Mouse (Mus musculus) stomach, postnatal 0 days (tissue): ENCODE results near the gene Nudcd3. TPM values are rescaled to one million over a fixed set of nuclear protein-coding genes. Genes with fewer than 3 reads are reported as not detected.

Experiments used
- ATAC-seq: fragments of 200-750 bp; cut with Nextera tagmentation; 2 replicates; pipeline ENCODE4 v1.8.0; 2017; ENCODE audit not compliant: low FRiP score, low TSS enrichment
- DNase-seq: peaks from one replicate; pipeline ENCODE4 v3.0.0-alpha.2; 2016; ENCODE audit warnings: low spot score
- H3K27ac ChIP-seq: fragments of 300-500 bp; sonication (generic); replicated peaks from 2 replicates; pipeline ENCODE4 v1.5.1; 2014; ENCODE audit warnings: mild to moderate bottlenecking, control low read depth
- H3K27me3 ChIP-seq: fragments of 300-500 bp; sonication (generic); 2 replicates; pipeline ENCODE4 v1.6.1; 2014; ENCODE audit warnings: low read length; ENCODE audit not compliant: control insufficient read depth, insufficient read depth
- H3K36me3 ChIP-seq: fragments of 300-500 bp; sonication (generic); 2 replicates; pipeline ENCODE4 v1.6.1; 2014; ENCODE audit warnings: low read length, mixed read lengths; ENCODE audit not compliant: control insufficient read depth, insufficient read depth
- H3K4me1 ChIP-seq: fragments of 300-500 bp; sonication (generic); replicated peaks from 2 replicates; pipeline ENCODE4 v1.6.1; 2014; ENCODE audit warnings: antibody characterized with exemption; ENCODE audit not compliant: control insufficient read depth, insufficient read depth
- H3K4me2 ChIP-seq: fragments of 300-500 bp; sonication (generic); replicated peaks from 2 replicates; pipeline ENCODE4 v1.6.1; 2014; ENCODE audit warnings: low read depth, mild to moderate bottlenecking, control low read depth, moderate library complexity
- H3K4me3 ChIP-seq: fragments of 300-500 bp; sonication (generic); 2 replicates; pipeline ENCODE4 v1.5.1; 2014; ENCODE audit warnings: low read depth, low read length, control low read depth
- H3K9ac ChIP-seq: fragments of 300-500 bp; sonication (generic); 2 replicates; pipeline ENCODE4 v1.6.1; 2014; ENCODE audit warnings: mild to moderate bottlenecking, low read length, control low read depth, mixed read lengths
- H3K9me3 ChIP-seq: fragments of 300-500 bp; sonication (generic); 2 replicates; pipeline ENCODE4 v1.6.1; 2016; ENCODE audit warnings: low read length; ENCODE audit not compliant: control insufficient read depth
- CTCF ChIP-seq: IDR thresholded peaks from 2 replicates; pipeline ENCODE4 v1.5.1; 2016; ENCODE audit warnings: antibody characterized with exemption, low read depth, mild to moderate bottlenecking, moderate library complexity
- EP300 ChIP-seq: optimal IDR thresholded peaks from 2 replicates; pipeline ENCODE3; 2016; ENCODE audit warnings: antibody characterized with exemption
- WGBS: fragments of 180-500 bp; shearing (Covaris S2); extraction: QIAGEN DNeasy Blood & Tissue Kit; methylation state at CpG from one replicate; pipeline ENCODE4 v1.1.7; 2014; 5-methylcytosine and 5-hydroxymethylcytosine counted together
- polyA plus RNA-seq: library from polyadenylated mRNA; unstranded; fragments of >200 nt; fragmentation: Nextera tagmentation; extraction: Ambion mirVana; gene quantifications from 2 replicates; pipeline ENCODE4 v1.2.1, GENCODE M21; 2015

Nudcd3 gene
- polyA plus RNA-seq, 1 experiment from 2014 or later = 22.1 TPM

DNA sequence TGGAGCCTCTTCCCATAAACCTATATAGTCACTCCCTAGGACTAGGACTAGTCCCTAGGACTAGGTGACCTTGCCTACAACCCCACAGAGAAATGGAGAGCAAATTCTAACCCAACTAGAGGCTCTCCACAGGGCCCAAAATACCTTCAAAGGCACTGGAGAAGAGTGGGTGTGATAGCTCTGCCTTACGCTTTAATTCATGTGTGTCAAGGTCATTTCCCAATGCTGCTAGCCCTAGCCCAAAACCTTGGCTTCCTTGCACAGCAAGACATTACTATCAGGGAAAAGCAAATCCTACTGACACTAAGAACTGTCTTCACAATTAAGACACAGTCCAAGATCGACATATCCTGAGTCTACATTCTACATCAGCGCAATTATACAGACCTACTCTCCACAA, 37.2 kb downstream of the Nudcd3 start:
- Histone ChIP-seq H3K9ac (no peak overlapping the region), H3K36me3 (no peaks in the 10 kb centered on the region), H3K27ac (no peak overlapping the region), H3K4me3 (no peak overlapping the region), H3K9me3 (no peaks in the 10 kb centered on the region), H3K27me3 (no peaks in the 10 kb centered on the region), H3K4me2 (no peak overlapping the region), H3K4me1 (no peaks in the 10 kb centered on the region)
- no peak for TF ChIP-seq CTCF
- TF ChIP-seq EP300 = no peak
- ATAC-seq = no peak
- no peak for DNase-seq
- 96% methylated on average over 3 of the region's 3 CpGs for WGBS

- no peaks in the 10 kb centered on the region for H3K36me3 ChIP-seq
- DNase-seq = no peak
- H3K4me1 ChIP-seq = no peaks in the 10 kb centered on the region
- no peak overlapping the region for H3K4me3 ChIP-seq
- no peaks in the 10 kb centered on the region for H3K27me3 ChIP-seq
- TF ChIP-seq EP300 (no peak), CTCF (no peak)
- no peaks in the 10 kb centered on the region for H3K9me3 ChIP-seq
- H3K27ac ChIP-seq = no peak overlapping the region
- no peak overlapping the region for H3K4me2 ChIP-seq
- H3K9ac ChIP-seq = no peak overlapping the region
- no peak for ATAC-seq
These were observed 38.7 kb downstream of the Nudcd3 start for GRCm38 (mm10) chr11:6161549-6161948.

GRCm38 (mm10) chr11:6160663-6161271, 39.4 kb downstream of the Nudcd3 start:
- TF ChIP-seq EP300 (no peak), CTCF (no peak)
- Histone ChIP-seq H3K4me2 (no peak overlapping the region), H3K9ac (no peak overlapping the region), H3K9me3 (no peaks in the 10 kb centered on the region), H3K4me1 (no peaks in the 10 kb centered on the region), H3K4me3 (no peak overlapping the region), H3K36me3 (no peaks in the 10 kb centered on the region), H3K27me3 (no peaks in the 10 kb centered on the region), H3K27ac (no peak overlapping the region)
- WGBS = 66% methylated on average over 3 of the region's 3 CpGs
- ATAC-seq = no peak
- DNase-seq = no peak

DNA sequence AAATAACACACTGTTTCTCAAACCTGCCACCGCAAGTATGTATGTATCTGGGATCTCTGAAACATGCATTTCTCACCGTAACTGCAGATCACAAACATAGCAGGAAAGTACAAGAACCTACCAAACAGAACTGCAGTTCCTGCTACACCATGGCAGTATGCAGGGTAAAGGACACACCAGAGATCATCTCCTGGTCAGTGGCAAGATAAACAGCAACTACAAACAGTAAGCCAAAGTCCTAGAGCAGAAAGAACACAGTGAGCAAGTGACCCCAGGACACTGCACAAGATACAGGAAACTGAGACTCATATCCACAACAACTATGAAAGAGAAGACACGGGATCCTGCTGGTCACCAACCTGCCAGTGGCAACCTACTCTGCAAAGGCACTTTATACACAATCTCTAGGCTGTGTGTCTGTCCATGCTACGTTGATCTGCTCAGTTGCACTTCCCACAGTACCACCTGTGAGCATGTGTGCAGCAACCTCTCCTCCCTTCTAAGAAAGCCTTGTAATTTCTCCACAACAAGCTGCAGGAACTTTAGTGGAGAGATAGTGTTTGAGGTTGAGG, 40.4 kb downstream of the Nudcd3 start:
- DNase-seq = no peak
- WGBS = 86% methylated on average over 4 of the region's 4 CpGs
- no peak overlapping the region for H3K27ac ChIP-seq

DNA sequence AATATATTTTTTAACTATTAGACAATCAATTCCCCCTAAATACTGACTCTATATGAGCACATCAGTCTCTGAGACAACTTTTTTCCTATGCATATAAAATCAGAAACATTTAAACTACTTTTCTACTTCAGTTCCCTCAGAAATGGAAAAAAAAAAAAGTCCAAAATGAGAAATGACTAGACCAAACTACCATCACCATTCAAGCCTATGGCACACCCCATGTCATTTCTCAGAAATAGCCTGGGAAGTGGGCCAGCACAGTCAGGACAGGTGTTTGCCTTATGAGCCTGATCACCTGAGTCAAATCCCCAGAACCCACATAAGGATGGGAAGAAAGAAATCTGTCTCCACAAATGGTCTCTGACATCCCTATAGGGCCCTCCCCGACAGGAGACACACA, 41.7 kb downstream of the Nudcd3 start:
- Histone ChIP-seq H3K4me3 (no peak overlapping the region), H3K27ac (no peak overlapping the region), H3K9me3 (no peaks in the 10 kb centered on the region), H3K36me3 (no peaks in the 10 kb centered on the region), H3K27me3 (no peaks in the 10 kb centered on the region), H3K4me2 (no peak overlapping the region), H3K9ac (no peak overlapping the region), H3K4me1 (no peaks in the 10 kb centered on the region)
- TF ChIP-seq CTCF (no peak), EP300 (no peak)
- ATAC-seq = no peak
- no peak for DNase-seq
- WGBS = 80% methylated on average over 1 of the region's 1 CpGs

More for the DNA sequence above, 40.4 kb downstream of the Nudcd3 start:
- H3K4me2 ChIP-seq = no peak overlapping the region
- H3K27me3 ChIP-seq = no peaks in the 10 kb centered on the region
- no peaks in the 10 kb centered on the region for H3K9me3 ChIP-seq
- no peak overlapping the region for H3K4me3 ChIP-seq
- ATAC-seq = no peak
- no peak overlapping the region for H3K9ac ChIP-seq
- no peak for TF ChIP-seq EP300
- TF ChIP-seq CTCF = no peak
- no peaks in the 10 kb centered on the region for H3K36me3 ChIP-seq
- H3K4me1 ChIP-seq = no peaks in the 10 kb centered on the region

DNA sequence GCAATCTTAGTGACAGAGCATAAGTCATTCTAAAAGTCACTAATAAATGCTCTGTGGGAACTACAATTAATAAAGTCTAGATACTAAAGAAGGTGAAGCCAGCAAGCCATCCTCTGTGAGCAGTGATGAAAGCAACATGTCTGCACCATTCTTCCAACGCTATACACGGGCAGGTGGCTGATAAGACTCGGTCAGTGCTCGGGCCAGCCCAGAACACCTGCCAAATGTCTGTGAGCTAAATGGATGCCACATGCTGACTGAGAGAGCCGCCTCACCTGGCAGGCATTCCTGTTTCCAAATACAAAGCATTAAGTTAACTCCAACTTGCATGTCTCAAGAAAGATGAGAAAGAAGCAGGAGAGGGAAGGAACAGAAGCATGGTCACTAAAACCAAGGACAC, 43.1 kb downstream of the Nudcd3 start:
- TF ChIP-seq CTCF (no peak), EP300 (no peak)
- no peaks in the 10 kb centered on the region for H3K9me3 ChIP-seq
- H3K4me3 ChIP-seq = no peak overlapping the region

More for the DNA sequence above, 43.1 kb downstream of the Nudcd3 start:
- ATAC-seq = no peak
- no peaks in the 10 kb centered on the region for H3K4me1 ChIP-seq
- H3K9ac ChIP-seq = no peak overlapping the region
- no peak overlapping the region for H3K4me2 ChIP-seq
- 57% methylated on average over 5 of the region's 5 CpGs for WGBS
- DNase-seq = no peak
- H3K36me3 ChIP-seq = no peaks in the 10 kb centered on the region
- H3K27me3 ChIP-seq = no peaks in the 10 kb centered on the region
- H3K27ac ChIP-seq = no peak overlapping the region
